Mouse (Mus musculus) erythroblast, embryonic 14.5 days (primary cell): Measurements from ENCODE around the gene Vps8.

ENCODE experiments used
- GATA1 ChIP-seq: IDR thresholded peaks from 2 replicates; pipeline ENCODE4 v1.6.1; 2012; ENCODE audit warnings: low read length, inconsistent platforms, mixed read lengths
- TAL1 ChIP-seq: IDR thresholded peaks from 3 replicates; pipeline ENCODE4 v1.6.1; 2012; ENCODE audit warnings: low read length, inconsistent platforms, mixed read lengths

GRCm38 (mm10) chr16:21445026-21445625, 22.2 kb downstream of the Vps8 start:
- TF ChIP-seq GATA1 (no peak), TAL1 (no peak)
